Mouse (Mus musculus): ENCODE measurements around the gene Ascc2. TPM values are rescaled to one million over a fixed set of nuclear protein-coding genes. Genes with fewer than 3 reads are reported as not detected.
"Not testable (repeated sequence)": the region's sequence is repeated elsewhere in the genome, so short reads cannot be mapped to it uniquely, and the experiment has no call there.

Gene Ascc2
- polyA plus RNA-seq, 1 experiment from 2014 or later: 36.2 TPM

- no peak overlapping the region for H3K9ac ChIP-seq (ENCODE audit: low read depth, low read length)
- no peak overlapping the region for H3K4me2 ChIP-seq (replicated peaks; ENCODE audit: low read depth, low read length)
- H3K4me1 ChIP-seq (ENCODE audit: control insufficient read depth, insufficient read depth, low read length): peaks cover 5% of the 10 kb centered on the region; the same call in 1 of the 2 replicates
- no peak for ATAC-seq (ENCODE audit: low FRiP score, low TSS enrichment)
- 83% methylated on average over 8 of the region's 8 CpGs for WGBS
- H3K27ac ChIP-seq (ENCODE audit: low read depth, low read length): no peak overlapping the region
- H3K4me3 ChIP-seq (ENCODE audit: low read length): no peak overlapping the region
- H3K36me3 ChIP-seq (ENCODE audit: control insufficient read depth, insufficient read depth, low read length): peaks cover 12% of the 10 kb centered on the region
- H3K27me3 ChIP-seq (ENCODE audit: control insufficient read depth, insufficient read depth, low read length): no peaks in the 10 kb centered on the region
- H3K9me3 ChIP-seq (ENCODE audit: control insufficient read depth, low read length): no peaks in the 10 kb centered on the region
Measured at GRCm38 (mm10) chr11:4700726-4701125, 63.2 kb downstream of the Ascc2 start.

- Histone ChIP-seq H3K27me3 (ENCODE audit: control insufficient read depth, insufficient read depth, low read length) (no peaks in the 10 kb centered on the region), H3K4me3 (ENCODE audit: low read length) (peak overlapping the region; percentile 68), H3K9ac (ENCODE audit: low read depth, low read length) (peak overlapping the region; percentile 67), H3K9me3 (ENCODE audit: control insufficient read depth, low read length) (no peaks in the 10 kb centered on the region), H3K4me2 (replicated peaks; ENCODE audit: low read depth, low read length) (peak overlapping the region; percentile 66), H3K4me1 (ENCODE audit: control insufficient read depth, insufficient read depth, low read length) (peaks cover 5% of the 10 kb centered on the region; the same call in 1 of the 2 replicates), H3K27ac (ENCODE audit: low read depth, low read length) (peak overlapping the region; percentile 33; the same call in 1 of the 2 replicates), H3K36me3 (ENCODE audit: control insufficient read depth, insufficient read depth, low read length) (peaks cover 12% of the 10 kb centered on the region)
- 4% methylated on average over 12 of the region's 12 CpGs for WGBS
- ATAC-seq (ENCODE audit: low FRiP score, low TSS enrichment): 0 out of 2 replicates have a peak, but pooled peaks have one; percentile 2
Measured at GRCm38 (mm10) chr11:4703688-4704071, 66.1 kb downstream of the Ascc2 start.

DNA sequence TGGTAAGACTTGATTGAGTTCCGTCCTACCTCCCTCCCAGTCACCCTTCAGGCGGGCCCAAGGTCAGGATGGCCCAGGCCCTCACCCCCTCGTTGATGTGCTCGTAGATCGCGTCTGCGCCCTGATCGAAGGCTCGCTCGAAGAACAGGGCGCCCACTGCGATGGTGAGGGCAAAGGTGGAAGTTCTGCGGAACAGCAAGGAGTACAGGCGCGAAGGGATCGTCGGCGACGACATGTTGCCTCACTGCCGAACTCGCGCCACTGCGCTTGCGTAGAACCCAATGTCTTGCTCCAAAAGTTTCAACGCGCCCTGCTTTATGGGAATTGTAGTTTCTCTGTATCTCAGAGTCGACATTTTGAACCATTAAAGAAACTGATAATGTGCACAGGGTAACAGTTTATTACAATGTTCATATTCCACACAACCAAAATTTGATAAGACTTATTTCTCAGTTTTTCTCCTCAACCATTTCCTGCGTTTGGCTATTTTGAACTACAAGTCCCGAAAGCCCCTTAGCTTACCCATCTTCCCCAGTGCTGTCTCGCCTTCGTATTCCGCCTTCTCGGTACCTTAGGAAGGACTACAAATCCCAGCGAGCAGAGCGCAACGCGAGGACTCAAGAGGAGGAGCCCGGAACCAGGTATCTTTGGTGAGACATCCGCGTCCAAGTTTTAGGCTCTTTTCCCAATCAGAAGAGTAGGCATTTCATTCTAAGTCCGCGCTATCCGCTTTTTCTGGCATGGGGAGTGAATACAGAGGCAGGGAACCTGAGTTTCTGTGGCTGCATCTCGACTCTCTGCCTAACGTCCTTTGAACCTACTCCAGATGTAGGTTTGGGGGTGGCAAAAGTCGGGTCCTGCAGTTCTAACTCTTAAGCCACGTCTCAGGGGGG lies 66.8 kb downstream of the Ascc2 start, which contains the start of the genes Uqcr10 and Zmat5:
Gene Uqcr10, minus strand, starts transcription at position 271 of the 893 bp plus-strand sequence.
Gene Zmat5, plus strand, starts transcription at position 607 of the 893 bp plus-strand sequence.
- WGBS: under 1% methylated on average over 47 of the region's 47 CpGs
- peak within 1 kb of the TSS; percentile 66 for H3K4me2 ChIP-seq (replicated peaks; ENCODE audit: low read depth, low read length)

DNA sequence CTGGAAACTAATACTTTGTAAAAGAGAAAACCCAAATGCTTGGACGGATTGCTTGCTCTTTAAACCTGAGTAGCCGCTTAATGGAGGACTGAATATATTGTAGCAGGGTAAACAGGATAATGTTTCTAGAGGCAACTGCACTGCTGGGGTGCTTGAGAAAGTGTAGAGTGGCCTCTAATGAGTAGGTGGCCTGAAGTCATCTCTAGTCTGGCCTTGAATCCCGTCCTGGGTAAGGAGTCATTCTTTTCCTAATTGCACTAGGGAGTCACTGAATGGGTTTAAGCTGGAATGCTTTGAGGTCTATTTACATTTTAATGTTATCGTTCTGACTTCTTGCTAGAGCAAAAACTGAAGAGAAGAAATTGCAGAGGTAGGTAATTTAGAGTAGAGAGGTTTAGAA lies 67.6 kb downstream of the Ascc2 start:
- Histone ChIP-seq H3K4me2 (replicated peaks; ENCODE audit: low read depth, low read length) (peak overlapping the region; percentile 65), H3K9ac (ENCODE audit: low read depth, low read length) (peak overlapping the region; percentile 66), H3K36me3 (ENCODE audit: control insufficient read depth, insufficient read depth, low read length) (peaks cover 12% of the 10 kb centered on the region), H3K4me1 (ENCODE audit: control insufficient read depth, insufficient read depth, low read length) (peaks cover 5% of the 10 kb centered on the region; the same call in 1 of the 2 replicates), H3K4me3 (ENCODE audit: low read length) (peak overlapping the region; percentile 68), H3K27ac (ENCODE audit: low read depth, low read length) (no peak overlapping the region), H3K9me3 (ENCODE audit: control insufficient read depth, low read length) (no peaks in the 10 kb centered on the region), H3K27me3 (ENCODE audit: control insufficient read depth, insufficient read depth, low read length) (no peaks in the 10 kb centered on the region)
- ATAC-seq (ENCODE audit: low FRiP score, low TSS enrichment): no peak
- 7% methylated on average over 4 of the region's 4 CpGs for whole genome bisulfite sequencing

More for the DNA sequence above, 66.8 kb downstream of the Ascc2 start, which contains the start of the genes Uqcr10 and Zmat5:
- H3K36me3 ChIP-seq (ENCODE audit: control insufficient read depth, insufficient read depth, low read length): peaks cover 12% of the 10 kb centered on the region
- H3K27me3 ChIP-seq (ENCODE audit: control insufficient read depth, insufficient read depth, low read length): no peaks in the 10 kb centered on the region
- H3K9me3 ChIP-seq (ENCODE audit: control insufficient read depth, low read length): no peaks in the 10 kb centered on the region
- ATAC-seq (ENCODE audit: low FRiP score, low TSS enrichment): peak; percentile 96
- peak within 1 kb of the TSS; percentile 67 for H3K9ac ChIP-seq (ENCODE audit: low read depth, low read length)
- peak within 1 kb of the TSS; percentile 68 for H3K4me3 ChIP-seq (ENCODE audit: low read length)
- H3K27ac ChIP-seq (ENCODE audit: low read depth, low read length): peak within 1 kb of the TSS; percentile 33; the same call in 1 of the 2 replicates
- peaks cover 5% of the 10 kb centered on the region; the same call in 1 of the 2 replicates for H3K4me1 ChIP-seq (ENCODE audit: control insufficient read depth, insufficient read depth, low read length)

GRCm38 (mm10) chr11:4710188-4710587 lies 72.6 kb downstream of the Ascc2 start:
- not testable (repeated sequence) for H3K4me1 ChIP-seq (ENCODE audit: control insufficient read depth, insufficient read depth, low read length); H3K27ac ChIP-seq (ENCODE audit: low read depth, low read length); H3K4me3 ChIP-seq (ENCODE audit: low read length); H3K9me3 ChIP-seq (ENCODE audit: control insufficient read depth, low read length); H3K4me2 ChIP-seq (replicated peaks; ENCODE audit: low read depth, low read length); H3K36me3 ChIP-seq (ENCODE audit: control insufficient read depth, insufficient read depth, low read length); ATAC-seq (ENCODE audit: low FRiP score, low TSS enrichment); H3K9ac ChIP-seq (ENCODE audit: low read depth, low read length); H3K27me3 ChIP-seq (ENCODE audit: control insufficient read depth, insufficient read depth, low read length)
- 86% methylated on average over 4 of the region's 4 CpGs for WGBS

DNA sequence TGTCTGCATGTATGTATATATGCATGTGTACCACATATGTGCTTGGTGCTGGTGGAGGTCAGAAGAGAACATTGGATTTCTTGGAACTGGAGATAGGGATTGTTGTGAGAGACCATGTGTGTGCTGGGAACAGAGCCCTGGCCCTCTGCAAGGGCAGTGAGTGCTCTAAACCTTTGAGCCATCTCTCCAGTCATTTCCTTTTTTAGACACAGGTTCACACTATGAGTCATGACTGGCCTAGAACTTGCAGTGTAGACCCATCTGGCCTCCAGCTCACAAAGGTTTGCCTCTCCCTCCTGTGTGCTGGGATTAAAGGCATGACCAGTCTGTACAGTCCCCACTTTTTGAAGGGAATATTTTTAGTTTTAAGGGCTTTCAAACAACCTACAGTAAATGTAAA lies 75.3 kb downstream of the Ascc2 start:
- ATAC-seq (ENCODE audit: low FRiP score, low TSS enrichment): no peak
- H3K9me3 ChIP-seq (ENCODE audit: control insufficient read depth, low read length): no peaks in the 10 kb centered on the region
- no peaks in the 10 kb centered on the region for H3K27me3 ChIP-seq (ENCODE audit: control insufficient read depth, insufficient read depth, low read length)
- no peak overlapping the region for H3K4me3 ChIP-seq (ENCODE audit: low read length)
- no peak overlapping the region for H3K9ac ChIP-seq (ENCODE audit: low read depth, low read length)
- no peaks in the 10 kb centered on the region for H3K4me1 ChIP-seq (ENCODE audit: control insufficient read depth, insufficient read depth, low read length)
- H3K4me2 ChIP-seq (replicated peaks; ENCODE audit: low read depth, low read length): no peak overlapping the region
- H3K36me3 ChIP-seq (ENCODE audit: control insufficient read depth, insufficient read depth, low read length): no peaks in the 10 kb centered on the region
- H3K27ac ChIP-seq (ENCODE audit: low read depth, low read length): no peak overlapping the region

DNA sequence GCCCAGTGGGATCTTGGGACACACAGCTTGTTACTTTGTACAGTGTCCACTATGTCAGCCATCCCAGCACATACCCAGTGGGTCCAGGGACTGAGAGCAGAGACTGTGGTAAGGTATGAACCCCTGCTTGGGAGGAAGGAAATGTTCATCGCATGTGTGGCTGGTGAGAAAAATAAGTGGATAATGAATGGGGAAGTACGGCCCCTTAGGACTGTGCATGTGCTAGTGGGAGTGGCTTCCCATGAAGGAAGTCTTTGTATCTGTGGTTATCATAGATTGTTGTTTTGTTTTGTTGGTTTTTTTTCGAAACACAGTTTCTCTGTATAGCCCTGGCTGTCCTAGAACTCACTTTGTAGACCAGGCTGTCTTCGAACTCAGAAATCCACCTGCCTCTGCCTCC lies 77.2 kb downstream of the Ascc2 start:
- 89% methylated on average over 4 of the region's 4 CpGs for WGBS
- no peak for ATAC-seq (ENCODE audit: low FRiP score, low TSS enrichment)
- H3K4me1 ChIP-seq (ENCODE audit: control insufficient read depth, insufficient read depth, low read length): no peaks in the 10 kb centered on the region
- H3K4me3 ChIP-seq (ENCODE audit: low read length): no peak overlapping the region
- no peak overlapping the region for H3K4me2 ChIP-seq (replicated peaks; ENCODE audit: low read depth, low read length)
- H3K9ac ChIP-seq (ENCODE audit: low read depth, low read length): no peak overlapping the region
- no peaks in the 10 kb centered on the region for H3K36me3 ChIP-seq (ENCODE audit: control insufficient read depth, insufficient read depth, low read length)
- no peaks in the 10 kb centered on the region for H3K9me3 ChIP-seq (ENCODE audit: control insufficient read depth, low read length)
- H3K27me3 ChIP-seq (ENCODE audit: control insufficient read depth, insufficient read depth, low read length): no peaks in the 10 kb centered on the region
- H3K27ac ChIP-seq (ENCODE audit: low read depth, low read length): no peak overlapping the region

DNA sequence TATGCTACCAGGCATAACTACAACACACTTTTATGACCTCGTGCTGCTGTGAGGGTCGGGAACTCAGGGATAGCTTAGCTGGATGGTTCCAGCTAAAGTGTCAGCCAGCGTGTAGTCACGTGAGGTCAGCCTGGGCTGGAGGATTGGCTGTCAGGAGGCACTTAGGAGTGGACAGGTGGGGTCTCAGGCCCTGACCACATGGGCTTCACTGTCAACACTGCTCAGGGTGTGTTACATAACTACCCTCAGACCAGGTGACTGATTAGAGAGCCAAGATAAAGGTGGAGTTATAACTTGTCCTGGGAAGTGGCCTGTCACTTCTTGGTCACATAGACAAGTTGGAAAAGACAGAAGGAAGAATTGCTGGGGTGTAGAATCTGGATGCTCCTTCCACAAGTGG lies 78.0 kb downstream of the Ascc2 start:
- no peak for ATAC-seq (ENCODE audit: low FRiP score, low TSS enrichment)
- Histone ChIP-seq H3K36me3 (ENCODE audit: control insufficient read depth, insufficient read depth, low read length) (no peaks in the 10 kb centered on the region), H3K27me3 (ENCODE audit: control insufficient read depth, insufficient read depth, low read length) (no peaks in the 10 kb centered on the region), H3K4me3 (ENCODE audit: low read length) (no peak overlapping the region), H3K9me3 (ENCODE audit: control insufficient read depth, low read length) (no peaks in the 10 kb centered on the region; the same call in 1 of the 2 replicates), H3K9ac (ENCODE audit: low read depth, low read length) (no peak overlapping the region), H3K4me2 (replicated peaks; ENCODE audit: low read depth, low read length) (no peak overlapping the region), H3K27ac (ENCODE audit: low read depth, low read length) (no peak overlapping the region), H3K4me1 (ENCODE audit: control insufficient read depth, insufficient read depth, low read length) (no peaks in the 10 kb centered on the region)
- WGBS: 67% methylated on average over 4 of the region's 4 CpGs

Data from kidney, embryonic 14.5 days (tissue).